Mouse (Mus musculus): ENCODE measurements around the gene Hk1. TPM values are rescaled to one million over a fixed set of nuclear protein-coding genes. Genes with fewer than 3 reads are reported as not detected.

Hk1 gene
- total and polyA plus RNA-seq, 3 experiments, result 192 to 740 (median 441) TPM

GRCm38 (mm10) chr10:62422255-62422654 lies 42.5 kb upstream of the Hk1 start, which contains the start of gene Hkdc1:
TSS of gene Hkdc1 (minus strand) at chr10:62422491.
- TF ChIP-seq BHLHE40 (IDR thresholded peaks at IDR 0.05; ENCODE audit: borderline replicate concordance, low read depth, low read length) (no peak), EP300 (IDR thresholded peaks at IDR 0.05; ENCODE audit: low read depth in 1 of 2, low read length in 2 of 2) (no peak), ELF1 (IDR thresholded peaks at IDR 0.05; ENCODE audit: low read depth, low read length) (no peak), ETS1 (IDR thresholded peaks at IDR 0.05; ENCODE audit: low read depth, low read length) (no peak), MAX (IDR thresholded peaks at IDR 0.05; ENCODE audit: low read length) (no peak), KAT2A (conservative IDR thresholded peaks at IDR 0.05; ENCODE audit: low read depth, low read length) (no peak), POLR2AphosphoS2 (IDR thresholded peaks at IDR 0.05; ENCODE audit: low read length) (no peak)

GRCm38 (mm10) chr10:62421127-62421526 lies 41.4 kb upstream of the Hk1 start:
- Histone ChIP-seq H3K9me3 (replicated peaks; ENCODE audit: insufficient read depth, low read length) (no peaks in the 10 kb centered on the region), H3K27me3 (ENCODE audit: control insufficient read depth in 1 of 2, insufficient read depth in 2 of 2, low read length in 2 of 2) (no peaks in the 10 kb centered on the region), H3K27ac (ENCODE audit: control insufficient read depth, low read depth, low read length) (no peak overlapping the region), H3K36me3 (ENCODE audit: control insufficient read depth in 1 of 2, insufficient read depth in 2 of 2, low read length in 2 of 2) (peaks cover 0 to 17% of the 10 kb centered on the region in 2 experiments; a peak in 2 of 4 replicates), H3K9ac (ENCODE audit: control insufficient read depth, low read depth, low read length, poor library complexity, severe bottlenecking) (no peak overlapping the region), H3K79me2 (ENCODE audit: control insufficient read depth, insufficient read depth, low read length, poor library complexity) (no peaks in the 10 kb centered on the region), H3K4me1 (ENCODE audit: control insufficient read depth in 1 of 2, insufficient read depth in 2 of 2, low read length in 2 of 2) (peaks cover 8 to 24% of the 10 kb centered on the region in 2 experiments), H3K4me3 (ENCODE audit: control insufficient read depth in 1 of 2, insufficient read depth in 1 of 2, low read depth in 2 of 2, low read length in 2 of 2) (no peak overlapping the region)
- no peak for TF ChIP-seq MXI1 (IDR thresholded peaks at IDR 0.05; ENCODE audit: low read depth, low read length)
- TF ChIP-seq ZMIZ1 (IDR thresholded peaks at IDR 0.05; ENCODE audit: low read depth, low read length), result no peak
- no peak for TF ChIP-seq POLR2A (IDR thresholded peaks at IDR 0.05; ENCODE audit: control insufficient read depth in 1 of 2, insufficient read depth in 1 of 2, low read depth in 1 of 2, low read length in 2 of 2, poor library complexity in 1 of 2)
- no peak for TF ChIP-seq HCFC1 (IDR thresholded peaks at IDR 0.05; ENCODE audit: low read depth, low read length)
- TF ChIP-seq RAD21 (IDR thresholded peaks at IDR 0.05; ENCODE audit: low read depth, low read length), result no peak
- no peak for TF ChIP-seq TBP (IDR thresholded peaks at IDR 0.05; ENCODE audit: low read depth, low read length)
- no peak for TF ChIP-seq ETS1 (IDR thresholded peaks at IDR 0.05; ENCODE audit: low read depth, low read length)
- no peak for TF ChIP-seq USF2 (IDR thresholded peaks at IDR 0.05; ENCODE audit: borderline replicate concordance in 1 of 2, insufficient read depth in 1 of 2, low read depth in 1 of 2, low read length in 2 of 2)
- DNase-seq (ENCODE audit: low read depth, low spot score), result no peak

More at GRCm38 (mm10) chr10:62422255-62422654, 42.5 kb upstream of the Hk1 start, which contains the start of gene Hkdc1:
- Histone ChIP-seq H3K79me2 (ENCODE audit: control insufficient read depth, insufficient read depth, low read length, poor library complexity) (no peaks in the 10 kb centered on the region), H3K27me3 (ENCODE audit: control insufficient read depth in 1 of 2, insufficient read depth in 2 of 2, low read length in 2 of 2) (no peaks in the 10 kb centered on the region), H3K27ac (ENCODE audit: control insufficient read depth, low read depth, low read length) (no peak within 1 kb of the TSS), H3K36me3 (ENCODE audit: control insufficient read depth in 1 of 2, insufficient read depth in 2 of 2, low read length in 2 of 2) (peaks cover 0 to 14% of the 10 kb centered on the region in 2 experiments; a peak in 2 of 4 replicates), H3K4me3 (ENCODE audit: control insufficient read depth in 1 of 2, insufficient read depth in 1 of 2, low read depth in 2 of 2, low read length in 2 of 2) (no peak within 1 kb of the TSS), H3K4me1 (ENCODE audit: control insufficient read depth in 1 of 2, insufficient read depth in 2 of 2, low read length in 2 of 2) (peaks cover 8 to 19% of the 10 kb centered on the region in 2 experiments), H3K9ac (ENCODE audit: control insufficient read depth, low read depth, low read length, poor library complexity, severe bottlenecking) (no peak within 1 kb of the TSS), H3K9me3 (replicated peaks; ENCODE audit: insufficient read depth, low read length) (no peaks in the 10 kb centered on the region)
- no peak for DNase-seq (ENCODE audit: low read depth, low spot score)

- Histone ChIP-seq H3K36me3 (ENCODE audit: control insufficient read depth in 1 of 2, insufficient read depth in 2 of 2, low read length in 2 of 2) (peaks cover 0 to 17% of the 10 kb centered on the region in 2 experiments; a peak in 2 of 4 replicates), H3K9ac (ENCODE audit: control insufficient read depth, low read depth, low read length, poor library complexity, severe bottlenecking) (no peak overlapping the region), H3K9me3 (replicated peaks; ENCODE audit: insufficient read depth, low read length) (no peaks in the 10 kb centered on the region), H3K79me2 (ENCODE audit: control insufficient read depth, insufficient read depth, low read length, poor library complexity) (no peaks in the 10 kb centered on the region), H3K27me3 (ENCODE audit: control insufficient read depth in 1 of 2, insufficient read depth in 2 of 2, low read length in 2 of 2) (no peaks in the 10 kb centered on the region), H3K4me3 (ENCODE audit: control insufficient read depth in 1 of 2, insufficient read depth in 1 of 2, low read depth in 2 of 2, low read length in 2 of 2) (no peak overlapping the region), H3K4me1 (ENCODE audit: control insufficient read depth in 1 of 2, insufficient read depth in 2 of 2, low read length in 2 of 2) (peaks cover 8 to 29% of the 10 kb centered on the region in 2 experiments), H3K27ac (ENCODE audit: control insufficient read depth, low read depth, low read length) (no peak overlapping the region)
- TF ChIP-seq MAX (IDR thresholded peaks at IDR 0.05; ENCODE audit: low read length) (no peak), BHLHE40 (IDR thresholded peaks at IDR 0.05; ENCODE audit: borderline replicate concordance, low read depth, low read length) (no peak), POLR2A (IDR thresholded peaks at IDR 0.05; ENCODE audit: control insufficient read depth in 1 of 2, insufficient read depth in 1 of 2, low read depth in 1 of 2, low read length in 2 of 2, poor library complexity in 1 of 2) (no peak), GATA1 (IDR thresholded peaks at IDR 0.05; ENCODE audit: low read depth, low read length) (no peak), TAL1 (IDR thresholded peaks at IDR 0.05; ENCODE audit: low read length) (no peak), ZKSCAN1 (IDR thresholded peaks at IDR 0.05; ENCODE audit: low read depth, low read length) (no peak), KAT2A (conservative IDR thresholded peaks at IDR 0.05; ENCODE audit: low read depth, low read length) (no peak), RAD21 (IDR thresholded peaks at IDR 0.05; ENCODE audit: low read depth, low read length) (no peak), ELF1 (IDR thresholded peaks at IDR 0.05; ENCODE audit: low read depth, low read length) (no peak)
- no peak for DNase-seq (ENCODE audit: low read depth, low spot score)
These were observed 40.7 kb upstream of the Hk1 start for GRCm38 (mm10) chr10:62420399-62420798.
